Mouse (Mus musculus) kidney, adult 18-20 months (tissue): Measurements from ENCODE around the gene Olfr1006.
"Not testable (repeated sequence)": the region's sequence is repeated elsewhere in the genome, so short reads cannot be mapped to it uniquely, and the experiment has no call there.

Experiments
- DNase-seq: peaks from one replicate; pipeline ENCODE4 v3.0.0; 2021

The Olfr1006 gene

GRCm38 (mm10) chr2:85678667-85679066 lies at the start of gene Olfr1006:
TSS of gene Olfr1006 (minus strand) at chr2:85678767.
- DNase-seq: no peak

GRCm38 (mm10) chr2:85725793-85726192 lies 47.2 kb upstream of the Olfr1006 start:
- DNase-seq: no peak

GRCm38 (mm10) chr2:85715119-85715518 lies 36.6 kb upstream of the Olfr1006 start, which contains the start of gene Olfr1009:
TSS of gene Olfr1009 (plus strand) at chr2:85715419.
- no peak for DNase-seq

GRCm38 (mm10) chr2:85711159-85711558 lies 32.6 kb upstream of the Olfr1006 start:
- no peak for DNase-seq

GRCm38 (mm10) chr2:85710680-85711079 lies 32.1 kb upstream of the Olfr1006 start:
- not testable (repeated sequence) for DNase-seq

- no peak for DNase-seq
Measured at GRCm38 (mm10) chr2:85689131-85689530, 10.6 kb upstream of the Olfr1006 start, which contains the start of gene Olfr1008. TSS of gene Olfr1008 (plus strand) at chr2:85689431.

- DNase-seq: not testable (repeated sequence)
Measured at GRCm38 (mm10) chr2:85664355-85664754, 14.2 kb downstream of the Olfr1006 start, which contains the start of gene Olfr154. TSS of gene Olfr154 (minus strand) at chr2:85664455.

GRCm38 (mm10) chr2:85650604-85651003 lies 28.0 kb downstream of the Olfr1006 start, which contains the start of gene Olfr1002:
TSS of gene Olfr1002 (minus strand) at chr2:85650704.
- no peak for DNase-seq
